28 mouse cellular contexts compared by ENCODE assay signal in the genomic region with DNA sequence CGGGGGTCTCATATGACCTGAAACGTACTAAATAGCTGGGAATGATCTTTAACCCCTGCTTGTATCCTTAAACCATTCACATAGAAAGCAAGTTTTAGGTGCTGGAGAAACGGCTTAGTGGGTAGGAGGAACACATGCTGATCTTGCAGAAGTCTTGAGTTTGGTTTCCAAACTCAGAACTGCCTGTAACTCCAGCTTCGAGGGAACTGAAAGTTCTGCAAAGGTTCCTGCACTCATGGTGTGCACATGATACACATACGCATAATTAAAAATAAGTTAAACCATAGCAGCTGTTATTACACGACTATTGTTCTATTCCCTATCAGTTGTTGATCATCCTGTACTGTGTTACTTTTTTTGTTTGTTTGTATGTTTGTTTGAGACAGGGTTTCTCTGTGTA. TPM values are rescaled to one million over a fixed set of nuclear protein-coding genes. Genes with fewer than 3 reads are reported as not detected.
DNase-seq lines count a peak whose midpoint lies in the region; ATAC-seq and TF ChIP-seq lines count a peak whose summit lies in the region.
"Had no signal": no experiment of that assay in that cellular context is flagged by ENCODE, and none has a peak within 500 bp of the region (broad histone marks: within the 10 kb centered on the region; RNA-seq: fewer than 3 reads in every experiment).

No protein-coding gene starts in this region.

- H3K9ac ChIP-seq in midbrain, embryonic 11.5 days (ENCODE audit: low read length) = no peak overlapping the region
- H3K9ac ChIP-seq in midbrain, postnatal 0 days (replicated peaks; ENCODE audit: low read length, poor library complexity, severe bottlenecking) = no peak overlapping the region
- H3K9ac ChIP-seq: embryonic facial prominence, embryonic 13.5 days; embryonic facial prominence, embryonic 15.5 days; forebrain, embryonic 13.5 days; forebrain, embryonic 15.5 days; forebrain, postnatal 0 days had no signal

- WGBS in midbrain, embryonic 11.5 days = 89% methylated on average over 6 of the region's 6 CpGs
- WGBS in midbrain, postnatal 0 days = 85% methylated on average over 6 of the region's 6 CpGs

- H3K4me3 ChIP-seq in midbrain, embryonic 11.5 days (ENCODE audit: low read depth, low read length) = no peak overlapping the region
- H3K4me3 ChIP-seq in midbrain, postnatal 0 days (ENCODE audit: low read depth, low read length) = no peak overlapping the region
- H3K4me3 ChIP-seq: embryonic facial prominence, embryonic 13.5 days; embryonic facial prominence, embryonic 15.5 days; erythroblast, embryonic 14.5 days; forebrain, embryonic 10.5 days; forebrain, embryonic 13.5 days; forebrain, embryonic 15.5 days had no signal

- TF ChIP-seq CTCF in midbrain, postnatal 0 days (IDR thresholded peaks at IDR 0.05) = no peak

- no peak overlapping the region for H3K27ac ChIP-seq in midbrain, embryonic 11.5 days (ENCODE audit: low read depth, low read length)
- no peak overlapping the region for H3K27ac ChIP-seq in midbrain, postnatal 0 days (ENCODE audit: low read depth, low read length)
- H3K27ac ChIP-seq: embryonic facial prominence, embryonic 13.5 days; embryonic facial prominence, embryonic 15.5 days; forebrain, embryonic 10.5 days; forebrain, embryonic 13.5 days; forebrain, embryonic 15.5 days had no signal

- no peaks in the 10 kb centered on the region for H3K9me3 ChIP-seq in midbrain, embryonic 11.5 days (ENCODE audit: control insufficient read depth, low read length)
- no peaks in the 10 kb centered on the region for H3K9me3 ChIP-seq in midbrain, postnatal 0 days (ENCODE audit: low read length)
- H3K9me3 ChIP-seq: embryonic facial prominence, embryonic 13.5 days; embryonic facial prominence, embryonic 15.5 days; forebrain, embryonic 10.5 days; forebrain, embryonic 13.5 days; forebrain, embryonic 15.5 days had no signal

- no peak overlapping the region for H3K4me2 ChIP-seq in midbrain, embryonic 11.5 days
- no peak overlapping the region for H3K4me2 ChIP-seq in midbrain, postnatal 0 days (ENCODE audit: low read depth, low read length, poor library complexity, severe bottlenecking)
- H3K4me2 ChIP-seq: embryonic facial prominence, embryonic 13.5 days; embryonic facial prominence, embryonic 15.5 days; forebrain, embryonic 13.5 days; forebrain, embryonic 15.5 days had no signal

- ATAC-seq in midbrain, embryonic 11.5 days (ENCODE audit: low FRiP score) = no peak
- ATAC-seq in midbrain, postnatal 0 days (ENCODE audit: low FRiP score) = no peak
- peak; percentile 54 for ATAC-seq in granulocyte monocyte progenitor cell, adult 5-6 weeks (replicated peaks; ENCODE audit: poor library complexity, severe bottlenecking)
- ATAC-seq in megakaryocyte, adult 5-6 weeks (ENCODE audit: poor library complexity, severe bottlenecking) = peak; percentile 69
- ATAC-seq: activated CD4-positive, CD25-positive, alpha-beta regulatory T cell, adult 4 months; CD4-positive, CD25-positive, alpha-beta regulatory T cell, adult 4 months; forebrain, embryonic 13.5 days; forebrain, embryonic 15.5 days; forebrain, postnatal 0 days; Patski had no signal

- peaks cover 10% of the 10 kb centered on the region for H3K36me3 ChIP-seq in midbrain, embryonic 11.5 days (ENCODE audit: control insufficient read depth, insufficient read depth, low read length)
- H3K36me3 ChIP-seq in midbrain, postnatal 0 days (ENCODE audit: insufficient read depth, low read length) = peaks cover 17% of the 10 kb centered on the region

- no peaks in the 10 kb centered on the region for H3K27me3 ChIP-seq in midbrain, embryonic 11.5 days (ENCODE audit: control insufficient read depth, insufficient read depth, low read length)
- H3K27me3 ChIP-seq in midbrain, postnatal 0 days (ENCODE audit: insufficient read depth, low read length) = no peaks in the 10 kb centered on the region
- H3K27me3 ChIP-seq: embryonic facial prominence, embryonic 13.5 days; embryonic facial prominence, embryonic 15.5 days; forebrain, embryonic 13.5 days; forebrain, embryonic 15.5 days; Patski had no signal

- no peaks in the 10 kb centered on the region for H3K4me1 ChIP-seq in midbrain, embryonic 11.5 days (ENCODE audit: control insufficient read depth, insufficient read depth, low read length)
- no peaks in the 10 kb centered on the region for H3K4me1 ChIP-seq in midbrain, postnatal 0 days (ENCODE audit: insufficient read depth, low read length)
- H3K4me1 ChIP-seq: embryonic facial prominence, embryonic 13.5 days; embryonic facial prominence, embryonic 15.5 days; forebrain, embryonic 10.5 days; forebrain, embryonic 13.5 days; forebrain, embryonic 15.5 days had no signal

- DNase-seq in midbrain, embryonic 11.5 days (ENCODE audit: low spot score, missing footprints) = peak; percentile 56
- DNase-seq in midbrain, postnatal 0 days (ENCODE audit: low spot score) = no peak
- DNase-seq in kidney, postnatal 25 days = no peak
- no peak for DNase-seq in MN1 (ENCODE audit: low spot score)
- no peak for DNase-seq in lung, postnatal 25 days (ENCODE audit: low spot score)
- DNase-seq: adrenal gland, adult 8-10 months; adrenal gland, postnatal 14 days; adrenal gland, postnatal 36 days; B cell, adult 2 months; cerebellum, adult 11 months; cerebellum, adult 18-20 months; cerebellum, adult 8-10 months; cerebellum, adult 9-11 months; cerebellum, postnatal 14 days; cerebellum, postnatal 36 days; embryo, embryonic 11 days; forebrain, postnatal 0 days had no signal

RNA-seq across cellular contexts. Expression of gene Nfil3, which starts 18.5 kb away (rescaled TPM):
- 18.3 and 19.3 TPM in 2 replicates for polyA plus RNA-seq in midbrain, embryonic 11.5 days (2014; fragmentation: Nextera tagmentation; extraction: Ambion mirVana)
- total RNA-seq in midbrain, postnatal 0 days (2014; rRNA removed) = 15.7 and 20.8 TPM in 2 replicates
- 27.3 and 27.5 TPM in 2 replicates for polyA plus RNA-seq in midbrain, postnatal 0 days (2015; fragmentation: Nextera tagmentation; extraction: Ambion mirVana)
- total RNA-seq in granulocyte monocyte progenitor cell, adult 5-6 weeks (2014; fragmentation: Nextera tagmentation) = 3.9 and 8.3 TPM in 2 replicates
- total RNA-seq in granulocyte monocyte progenitor cell, adult 5-6 weeks (2017) = 14.0 and 14.5 TPM in 2 replicates
- total RNA-seq in megakaryocyte, adult 5-6 weeks (2015) = 43.2 and 59.6 TPM in 2 replicates
- total RNA-seq in megakaryocyte, adult 5-6 weeks (2017) = 43.6 and 53.0 TPM in 2 replicates

RNA-seq across cellular contexts. Expression of gene Auh, which starts 32.9 kb away (rescaled TPM):
- polyA plus RNA-seq in midbrain, embryonic 11.5 days (2014; fragmentation: Nextera tagmentation; extraction: Ambion mirVana) = 38.7 and 39.6 TPM in 2 replicates
- 33.7 and 53.9 TPM in 2 replicates for total RNA-seq in midbrain, postnatal 0 days (2014; rRNA removed)
- 55.9 and 59.6 TPM in 2 replicates for polyA plus RNA-seq in midbrain, postnatal 0 days (2015; fragmentation: Nextera tagmentation; extraction: Ambion mirVana)
- 29.2 and 35.9 TPM in 2 replicates for total RNA-seq in granulocyte monocyte progenitor cell, adult 5-6 weeks (2014; fragmentation: Nextera tagmentation)
- 34.6 and 37.1 TPM in 2 replicates for total RNA-seq in granulocyte monocyte progenitor cell, adult 5-6 weeks (2017)
- 31.5 and 41.4 TPM in 2 replicates for total RNA-seq in megakaryocyte, adult 5-6 weeks (2015)
- total RNA-seq in megakaryocyte, adult 5-6 weeks (2017) = 35.1 and 35.9 TPM in 2 replicates

Comparison
In these comparisons a context has a peak if more than half of its experiments do, and no peak if none do; other contexts are left out.
1. ATAC-seq: peak in granulocyte monocyte progenitor cell, adult 5-6 weeks (single experiment) and megakaryocyte, adult 5-6 weeks (single experiment); none in midbrain, embryonic 11.5 days (single experiment) and midbrain, postnatal 0 days (single experiment).